Mouse (Mus musculus) cerebellum, postnatal 10 days (tissue): Measurements from ENCODE around the gene Zfp445.

Experiments
- DNase-seq, 2 experiments: peaks; one replicate each; pipeline ENCODE4 v3.0.0; 2021; ENCODE audit warnings: mixed read lengths in 2 of 2

Gene Zfp445

GRCm38 (mm10) chr9:122836126-122836525, 29.7 kb downstream of the Zfp445 start:
- no peak for DNase-seq

DNA sequence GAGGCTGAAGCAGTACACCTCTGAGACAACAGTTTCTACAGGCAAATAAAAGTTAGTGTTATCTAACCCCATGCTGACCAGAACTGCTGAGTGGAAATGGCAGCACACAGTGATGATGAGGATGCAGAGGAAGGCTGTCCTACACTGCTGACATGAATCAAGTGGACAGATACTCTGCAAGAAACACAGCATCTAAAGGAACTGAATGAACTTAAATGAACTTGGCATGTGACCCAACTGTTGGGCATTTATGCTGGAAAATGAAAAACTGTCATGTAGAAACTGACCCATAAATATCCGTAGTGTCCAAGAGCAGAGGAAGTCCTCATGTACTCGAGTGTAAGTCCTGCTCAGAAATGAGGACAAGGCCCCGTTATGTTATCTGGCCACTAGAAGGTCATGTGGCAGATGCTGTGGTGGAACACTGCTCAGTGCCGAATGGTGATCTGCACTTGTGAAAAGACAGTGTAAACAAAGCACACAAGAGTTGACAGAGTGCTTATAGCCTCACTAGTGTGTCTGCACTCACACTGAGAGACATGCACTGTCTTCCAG, 35.9 kb downstream of the Zfp445 start:
- no peak for DNase-seq

- DNase-seq, result no peak
Observed at GRCm38 (mm10) chr9:122826743-122827142, 39.1 kb downstream of the Zfp445 start.

DNA sequence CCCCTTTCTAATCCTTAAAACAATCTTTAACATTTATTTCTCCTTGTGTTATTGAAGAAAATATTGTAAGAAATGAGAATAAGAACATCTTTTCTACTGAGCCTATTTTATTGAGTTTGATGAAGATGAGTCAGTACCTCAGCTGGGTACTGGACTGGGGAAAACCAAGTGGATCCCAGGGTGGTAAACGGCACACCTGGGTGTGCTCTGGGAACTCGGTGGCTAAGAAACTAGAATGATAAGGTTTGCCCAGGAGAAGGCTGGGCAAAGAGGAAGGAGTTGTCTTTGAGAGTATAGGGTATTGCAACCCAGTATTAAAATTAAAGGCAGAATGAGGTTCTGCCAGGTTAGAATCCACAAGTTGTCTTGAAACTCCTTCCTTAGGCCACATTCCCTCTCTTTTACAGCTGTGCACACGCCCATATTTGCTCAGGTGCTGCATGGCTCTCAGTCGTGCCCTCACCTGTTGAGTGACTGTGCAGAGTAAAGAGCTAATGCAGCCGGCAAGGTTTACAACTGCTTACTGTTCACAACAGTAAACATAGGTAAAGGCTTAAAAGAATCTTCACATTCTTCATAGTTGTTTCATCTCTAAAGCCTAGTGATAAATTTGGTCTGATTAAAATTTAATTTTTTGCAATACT, 42.3 kb downstream of the Zfp445 start:
- DNase-seq, result no peak

GRCm38 (mm10) chr9:122815239-122815851, 50.5 kb downstream of the Zfp445 start:
- no peak for DNase-seq

- no peak for DNase-seq
Observed at GRCm38 (mm10) chr9:122814775-122815174, 51.0 kb downstream of the Zfp445 start.

DNA sequence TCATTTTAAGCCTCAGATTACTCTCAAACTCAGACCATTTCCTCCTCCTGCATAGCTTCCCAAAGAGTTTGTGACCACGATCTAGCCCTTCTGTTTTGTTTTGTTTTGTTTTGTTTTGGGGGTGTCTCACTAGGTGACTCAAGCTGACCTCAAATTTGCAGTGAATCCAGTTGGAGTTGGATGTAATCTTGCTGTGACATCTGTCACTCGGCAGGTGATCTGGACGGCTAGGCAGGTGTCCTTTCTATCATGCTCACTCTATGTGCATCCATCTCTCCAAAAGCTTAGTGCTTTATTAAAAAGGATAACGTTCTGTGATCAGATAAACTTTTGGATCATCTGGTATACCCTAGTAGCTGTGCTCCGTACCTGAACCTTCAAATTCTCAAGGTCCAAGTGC, 53.4 kb downstream of the Zfp445 start:
- DNase-seq, result peak; percentile 8 to 15

DNA sequence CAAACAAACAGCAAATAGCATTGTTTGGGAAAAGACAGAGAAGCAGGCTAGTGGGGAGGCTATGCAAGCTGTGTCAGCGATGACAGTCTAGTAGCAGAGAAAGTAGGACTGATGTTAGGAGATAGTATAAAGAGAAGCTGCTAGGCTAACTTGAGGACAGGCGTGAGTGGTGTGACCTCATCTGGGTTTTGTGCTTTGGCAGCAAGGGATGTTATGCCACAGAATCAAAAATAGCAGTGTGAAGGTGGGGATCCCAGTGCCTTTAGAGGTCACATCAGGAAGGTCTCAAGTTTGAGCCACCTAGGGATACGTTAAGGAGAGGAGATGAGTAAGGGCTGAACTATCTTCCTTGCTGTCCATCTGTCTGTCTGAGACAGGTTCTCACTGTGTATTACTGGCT, 55.6 kb downstream of the Zfp445 start:
- DNase-seq, result no peak

DNA sequence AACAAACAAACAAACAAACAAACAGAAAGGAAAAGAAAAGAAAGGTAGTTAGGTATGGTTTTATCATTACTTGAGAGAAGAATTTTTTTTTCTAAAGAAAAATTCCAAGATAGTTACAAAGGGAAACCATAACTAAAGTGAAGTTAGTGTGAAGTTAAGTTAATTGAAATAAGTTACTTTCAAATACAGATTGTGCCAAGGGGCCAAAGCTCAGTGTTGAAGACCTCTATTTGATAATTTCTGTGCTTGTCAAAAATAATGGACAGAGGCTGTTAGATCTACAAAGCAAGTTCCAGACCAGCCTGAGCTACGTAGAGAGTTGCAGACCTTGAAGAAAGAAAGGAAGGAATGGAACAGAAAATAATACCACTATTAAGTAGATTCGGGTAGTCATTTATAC, 58.6 kb downstream of the Zfp445 start:
- DNase-seq, result no peak

DNA sequence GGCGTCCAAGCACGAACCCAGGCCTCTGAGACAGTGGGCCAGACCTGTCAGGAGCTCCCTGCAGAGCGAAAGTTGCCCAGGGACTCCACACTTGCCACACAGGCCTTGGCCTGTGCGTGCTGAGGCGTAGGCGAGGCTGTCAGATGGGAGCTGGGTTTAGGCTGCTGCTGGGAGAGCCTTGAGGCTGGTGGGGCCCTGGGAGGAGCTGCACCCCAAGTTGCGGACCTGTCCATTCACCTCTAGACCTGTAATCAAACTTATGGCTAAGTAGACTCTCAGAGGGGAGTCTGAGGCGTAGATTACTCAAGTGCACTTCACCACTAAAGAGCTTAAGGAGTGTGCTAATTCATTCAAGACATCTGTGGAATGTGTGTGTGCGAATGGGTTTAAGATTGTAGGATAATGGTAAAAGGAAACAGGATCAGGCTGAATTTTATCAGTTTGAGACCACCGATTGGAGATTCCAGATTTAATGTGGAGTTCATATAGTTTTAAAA, 59.9 kb downstream of the Zfp445 start:
- DNase-seq, result no peak

GRCm38 (mm10) chr9:122805053-122805844, 60.6 kb downstream of the Zfp445 start, which contains the start of gene Tcaim:
Tcaim (plus strand) TSS chr9:122805539.
- peak; percentile 98 for DNase-seq
